Mouse (Mus musculus) liver, adult 2 months (tissue): Measurements from ENCODE around the gene Krt20. TPM values are rescaled to one million over a fixed set of nuclear protein-coding genes. Genes with fewer than 3 reads are reported as not detected.

Experiments
- DNase-seq: peaks from one replicate; pipeline ENCODE4 v3.0.0-alpha.2; 2011; ENCODE audit warnings: low read depth, low spot score; ENCODE audit errors: extremely low read depth
- H3K27ac ChIP-seq: fragments of 200-500 bp; replicated peaks from 2 replicates; pipeline ENCODE4 v1.5.1; 2012; ENCODE audit warnings: low read depth, mild to moderate bottlenecking, control low read depth, inconsistent platforms, low read length; ENCODE audit not compliant: insufficient read depth
- H3K27me3 ChIP-seq: fragments of 200-500 bp; 2 replicates; pipeline ENCODE4 v1.6.1; 2012; ENCODE audit warnings: mild to moderate bottlenecking, moderate library complexity, low read length, inconsistent platforms; ENCODE audit not compliant: control insufficient read depth, insufficient read depth
- H3K36me3 ChIP-seq: fragments of 200-500 bp; 2 replicates; pipeline ENCODE4 v1.6.1; 2012; ENCODE audit warnings: low read length, inconsistent platforms; ENCODE audit not compliant: control insufficient read depth, insufficient read depth
- H3K4me1 ChIP-seq: fragments of 200-500 bp; 2 replicates; pipeline ENCODE4 v1.6.1; 2011; ENCODE audit warnings: low read length; ENCODE audit not compliant: control insufficient read depth, insufficient read depth
- H3K4me3 ChIP-seq: fragments of 200-500 bp; 2 replicates; pipeline ENCODE4 v1.5.1; 2011; ENCODE audit warnings: low read depth, mild to moderate bottlenecking, control low read depth, low read length, moderate library complexity; ENCODE audit not compliant: insufficient read depth
- H3K79me2 ChIP-seq: fragments of 200-500 bp; 2 replicates; pipeline ENCODE4 v1.6.1; 2012; ENCODE audit warnings: inconsistent platforms, mild to moderate bottlenecking, low read length, moderate library complexity; ENCODE audit not compliant: control insufficient read depth, insufficient read depth
- H3K9ac ChIP-seq: fragments of 200-500 bp; 2 replicates; pipeline ENCODE4 v1.6.1; 2012; ENCODE audit warnings: low read depth, mild to moderate bottlenecking, control low read depth, inconsistent platforms, low read length
- CTCF ChIP-seq: fragments of 200-500 bp; IDR thresholded peaks from 2 replicates; pipeline ENCODE4 v1.5.1; 2011; ENCODE audit warnings: low read depth, low read length, control low read depth
- POLR2A ChIP-seq: fragments of 200-500 bp; IDR thresholded peaks from 2 replicates; pipeline ENCODE4 v1.6.1; 2011; ENCODE audit warnings: low read length, control low read depth; ENCODE audit not compliant: insufficient read depth; ENCODE audit errors: extremely low read depth
- WGBS: fragments of 180-500 bp; shearing (Covaris S2); methylation state at CpG from one replicate; pipeline ENCODE4 v1.1.7; 2018; 5-methylcytosine and 5-hydroxymethylcytosine counted together
- polyA plus RNA-seq: library from polyadenylated mRNA; depleted of rRNA; stranded (reverse); fragments of >200 nt; gene quantifications from 2 replicates; pipeline ENCODE4 v1.2.3, GENCODE M21; 2012; rRNA removed
- total RNA-seq: library from RNA; depleted of rRNA; stranded (reverse); fragments of >200 nt; gene quantifications from 2 replicates; pipeline ENCODE4 v1.2.3, GENCODE M21; 2014; rRNA removed

Gene Krt20
- 0.09 TPM in 1 of 2 replicates, not detected in the other for total RNA-seq
- polyA plus RNA-seq = 0.04 and 0.15 TPM in 2 replicates

- H3K4me3 ChIP-seq = no peak within 1 kb of the TSS
- peaks cover 3% of the 10 kb centered on the region; the same call in 1 of the 2 replicates for H3K27me3 ChIP-seq
- H3K9ac ChIP-seq = no peak within 1 kb of the TSS
- peaks cover 4% of the 10 kb centered on the region; the same call in 1 of the 2 replicates for H3K4me1 ChIP-seq
- no peaks in the 10 kb centered on the region for H3K36me3 ChIP-seq
- no peaks in the 10 kb centered on the region for H3K79me2 ChIP-seq
- DNase-seq = no peak
- WGBS = 13% methylated on average over 10 of the region's 10 CpGs
- no peak within 1 kb of the TSS for H3K27ac ChIP-seq
- TF ChIP-seq POLR2A = no peak
- no peak for TF ChIP-seq CTCF
Observed at GRCm38 (mm10) chr11:99437972-99438371, at the start of gene Krt20. Krt20 (minus strand) TSS chr11:99438150.

GRCm38 (mm10) chr11:99474981-99475380, 37.0 kb upstream of the Krt20 start:
- Histone ChIP-seq H3K36me3 (no peaks in the 10 kb centered on the region), H3K27ac (no peak overlapping the region), H3K4me1 (peaks cover 7% of the 10 kb centered on the region; the same call in 1 of the 2 replicates), H3K27me3 (peaks cover 15% of the 10 kb centered on the region), H3K9ac (no peak overlapping the region), H3K4me3 (no peak overlapping the region), H3K79me2 (no peaks in the 10 kb centered on the region)
- WGBS = 17% methylated on average over 3 of the region's 3 CpGs
- DNase-seq = peak; percentile 96
- TF ChIP-seq POLR2A (no peak), CTCF (no peak)

- no peaks in the 10 kb centered on the region for H3K79me2 ChIP-seq
- peaks cover 7% of the 10 kb centered on the region; the same call in 1 of the 2 replicates for H3K4me1 ChIP-seq
- H3K27me3 ChIP-seq = peaks cover 12% of the 10 kb centered on the region
- no peak overlapping the region for H3K4me3 ChIP-seq
- WGBS = 20% methylated on average over 6 of the region's 6 CpGs
- no peak overlapping the region for H3K9ac ChIP-seq
- TF ChIP-seq CTCF (no peak), POLR2A (no peak)
- no peaks in the 10 kb centered on the region for H3K36me3 ChIP-seq
- H3K27ac ChIP-seq = no peak overlapping the region
- peak; percentile 68 for DNase-seq
Observed at GRCm38 (mm10) chr11:99473433-99473832, 35.5 kb upstream of the Krt20 start.

GRCm38 (mm10) chr11:99472405-99472804, 34.5 kb upstream of the Krt20 start:
- WGBS = 72% methylated on average over 4 of the region's 4 CpGs
- Histone ChIP-seq H3K4me3 (no peak overlapping the region), H3K27me3 (peaks cover 10% of the 10 kb centered on the region; the same call in 1 of the 2 replicates)

GRCm38 (mm10) chr11:99471946-99472345, 34.0 kb upstream of the Krt20 start:
- TF ChIP-seq POLR2A (no peak), CTCF (no peak)
- Histone ChIP-seq H3K9ac (no peak overlapping the region), H3K4me1 (peaks cover 7% of the 10 kb centered on the region; the same call in 1 of the 2 replicates), H3K4me3 (no peak overlapping the region), H3K27me3 (peaks cover 8% of the 10 kb centered on the region; the same call in 1 of the 2 replicates), H3K27ac (no peak overlapping the region), H3K36me3 (no peaks in the 10 kb centered on the region), H3K79me2 (no peaks in the 10 kb centered on the region)
- WGBS = 98% methylated on average over 6 of the region's 6 CpGs
- no peak for DNase-seq

More at GRCm38 (mm10) chr11:99472405-99472804, 34.5 kb upstream of the Krt20 start:
- H3K9ac ChIP-seq = no peak overlapping the region
- H3K4me1 ChIP-seq = peaks cover 7% of the 10 kb centered on the region; the same call in 1 of the 2 replicates
- no peaks in the 10 kb centered on the region for H3K36me3 ChIP-seq
- H3K79me2 ChIP-seq = no peaks in the 10 kb centered on the region
- no peak for TF ChIP-seq POLR2A
- TF ChIP-seq CTCF = no peak
- DNase-seq = no peak
- no peak overlapping the region for H3K27ac ChIP-seq

GRCm38 (mm10) chr11:99469228-99469627, 31.3 kb upstream of the Krt20 start:
- no peak overlapping the region for H3K27ac ChIP-seq
- WGBS = 20% methylated on average over 4 of the region's 4 CpGs
- no peaks in the 10 kb centered on the region for H3K36me3 ChIP-seq
- peaks cover 5% of the 10 kb centered on the region; the same call in 1 of the 2 replicates for H3K27me3 ChIP-seq
- no peak overlapping the region for H3K4me3 ChIP-seq
- peak; percentile 70 for DNase-seq
- no peak overlapping the region for H3K9ac ChIP-seq
- no peaks in the 10 kb centered on the region for H3K79me2 ChIP-seq
- TF ChIP-seq POLR2A (no peak), CTCF (no peak)
- H3K4me1 ChIP-seq = no peaks in the 10 kb centered on the region; the same call in 1 of the 2 replicates
